Mouse (Mus musculus) frontal cortex, postnatal 10 days (tissue): ENCODE data around the gene Fau.
A peak's percentile ranks its signal among the peaks of the same experiment; 100 is the strongest.
"Not testable (repeated sequence)": the region's sequence is repeated elsewhere in the genome, so short reads cannot be mapped to it uniquely, and the experiment has no call there.

Source experiments
- DNase-seq, 2 experiments: peaks; one replicate each; pipeline ENCODE4 v3.0.0; 2022; ENCODE audit warnings: low spot score in 2 of 2, mixed read lengths in 1 of 2

Gene Fau

DNA sequence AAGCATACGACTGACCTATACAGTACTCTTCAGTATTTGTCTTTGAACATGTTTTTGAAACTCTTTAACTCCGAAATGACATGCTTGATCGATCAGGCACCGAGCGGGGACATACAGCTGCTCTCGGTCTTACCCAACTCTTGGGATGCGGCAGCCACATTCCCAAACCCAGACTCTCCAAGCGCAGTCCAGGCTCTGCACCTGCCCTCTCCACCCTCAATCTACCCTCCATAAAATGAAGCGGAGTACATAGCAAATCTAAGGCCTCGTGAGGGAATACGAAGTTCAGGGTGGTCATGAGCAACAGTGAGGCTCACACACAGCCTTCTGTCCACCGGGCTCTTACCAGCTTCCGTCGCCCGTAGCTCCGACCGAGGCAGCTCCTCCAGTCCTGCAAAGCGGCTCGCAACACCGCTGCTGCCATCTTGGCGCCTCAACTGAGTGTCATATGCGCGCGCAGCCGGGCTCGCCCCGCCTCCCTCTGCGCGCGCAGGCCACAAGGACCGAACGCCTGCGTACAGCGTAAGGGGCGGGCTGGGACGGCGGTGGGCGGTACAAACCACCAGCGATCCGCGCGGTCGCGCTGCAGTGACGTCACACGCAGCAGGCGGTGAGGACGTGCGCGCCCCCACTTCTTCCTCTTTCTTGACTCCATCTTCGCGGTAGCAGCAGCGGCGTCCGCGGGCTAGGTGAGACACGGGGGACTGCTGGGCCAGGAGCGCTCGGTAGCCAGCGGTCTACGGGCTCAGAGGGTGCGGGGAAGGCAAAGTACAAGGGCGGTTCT is at the start of gene Fau, which contains the start of gene Mrpl49:
TSS of gene Fau (plus strand) at position 532 of the 784 bp plus-strand sequence.
TSS of gene Mrpl49 (minus strand) at position 473 of the 784 bp plus-strand sequence.
- DNase-seq = peak; percentile 98 to 99

DNA sequence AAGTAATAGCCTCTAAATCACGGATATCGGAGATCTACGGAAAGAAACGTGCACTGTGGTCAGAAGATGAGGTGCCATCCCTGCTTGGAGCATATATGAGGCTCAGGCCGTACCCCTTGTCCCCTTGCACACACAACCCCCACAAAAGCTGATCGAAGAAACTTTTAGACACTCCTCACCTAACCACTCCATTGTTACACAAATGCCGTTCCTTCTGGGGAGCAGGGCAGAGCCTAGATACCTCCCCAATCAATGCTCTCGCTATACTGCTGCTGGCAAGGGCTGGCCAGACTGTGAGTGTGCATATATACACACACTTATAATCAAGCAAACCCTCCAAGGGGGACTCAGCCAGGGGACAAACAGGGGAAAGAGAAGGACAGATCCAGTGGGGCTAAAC is 48.5 kb upstream of the Fau start:
- no peak for DNase-seq

DNA sequence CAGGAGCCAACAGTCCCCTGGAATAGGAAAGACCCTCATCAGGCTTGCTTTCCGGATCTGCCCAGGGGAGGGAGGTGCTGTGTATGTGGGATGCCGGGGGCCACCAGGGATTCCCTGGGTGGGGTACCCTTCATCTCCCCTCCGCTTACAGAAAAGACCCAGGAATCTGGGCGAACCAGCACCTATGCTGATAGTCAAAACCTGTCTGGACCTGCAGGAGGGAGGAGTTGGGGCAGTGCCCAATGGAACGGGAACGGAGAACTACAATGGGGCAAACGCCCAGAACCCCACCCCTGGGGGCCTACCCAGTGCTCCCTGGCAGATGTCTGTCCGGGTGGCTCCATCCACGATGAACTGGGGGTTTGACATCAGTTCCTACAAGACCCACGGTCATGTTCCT is 44.0 kb upstream of the Fau start:
- no peak for DNase-seq

DNA sequence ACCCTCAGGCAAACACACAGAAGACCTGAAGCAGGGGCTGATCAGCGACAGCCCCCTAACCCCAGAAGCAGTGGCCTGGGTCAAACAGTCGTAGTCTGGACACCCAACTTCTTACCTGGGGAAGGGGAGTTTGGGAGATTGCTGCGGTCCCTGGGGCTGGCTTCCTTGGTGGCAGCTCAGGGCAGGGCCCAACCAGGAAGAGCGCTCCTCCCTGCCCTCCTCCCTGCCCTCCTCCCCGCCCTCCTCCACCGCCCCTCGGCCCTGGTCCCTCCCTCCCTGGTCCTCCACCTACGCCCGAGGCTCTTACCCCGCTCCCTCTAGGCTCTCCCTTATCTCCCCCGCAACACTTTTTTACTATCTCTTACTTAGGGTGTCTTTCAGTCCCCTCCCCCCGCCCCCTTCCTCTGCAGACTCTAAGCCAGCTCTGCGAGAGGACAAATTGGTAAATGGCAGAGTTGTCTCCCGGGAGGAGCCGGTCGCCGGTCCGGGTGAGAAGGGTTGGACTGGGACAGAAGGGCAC is 42.6 kb upstream of the Fau start:
- DNase-seq = no peak

DNA sequence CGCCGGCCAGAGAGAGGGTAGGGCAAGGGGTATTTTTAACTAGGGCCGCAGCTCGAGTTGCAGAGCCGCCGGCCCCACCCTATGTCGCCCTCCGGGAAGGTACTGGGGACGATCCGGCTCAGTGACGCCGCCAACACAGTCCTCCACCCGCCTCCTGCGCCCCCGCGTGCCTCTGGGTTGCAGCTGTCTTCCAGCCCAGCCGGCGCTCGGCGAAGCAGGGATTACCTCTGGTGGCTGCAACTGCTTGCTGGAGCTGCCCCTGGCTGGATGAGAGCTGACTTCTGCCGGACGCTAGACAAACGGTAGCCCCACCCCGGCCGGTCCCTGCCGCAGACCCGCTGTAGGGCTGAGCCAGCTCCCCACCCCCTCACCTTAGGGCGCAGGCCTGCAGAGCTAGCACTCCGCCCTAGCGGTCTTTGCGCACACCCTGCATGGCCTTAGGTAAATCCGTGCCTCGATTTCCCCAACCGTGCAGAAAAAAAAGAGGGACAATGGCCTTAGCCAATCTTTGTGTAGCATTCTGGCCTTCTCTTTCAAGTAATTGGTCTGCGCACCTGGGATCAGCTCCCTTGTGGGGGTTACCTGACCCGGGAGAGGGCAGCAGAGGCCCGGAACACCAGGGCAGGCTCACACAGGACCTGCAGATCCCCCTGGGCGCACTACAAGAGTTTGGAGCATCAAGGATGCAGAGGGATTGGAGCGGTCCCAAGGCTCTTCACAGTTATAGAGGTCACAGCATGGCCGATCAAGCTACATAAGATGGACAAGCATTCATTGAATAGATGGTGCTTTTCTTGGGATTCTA is 41.9 kb upstream of the Fau start, which contains the start of gene Capn1:
TSS of gene Capn1 (minus strand) at position 387 of the 805 bp plus-strand sequence.
- peak; percentile 26 to 53 for DNase-seq

DNA sequence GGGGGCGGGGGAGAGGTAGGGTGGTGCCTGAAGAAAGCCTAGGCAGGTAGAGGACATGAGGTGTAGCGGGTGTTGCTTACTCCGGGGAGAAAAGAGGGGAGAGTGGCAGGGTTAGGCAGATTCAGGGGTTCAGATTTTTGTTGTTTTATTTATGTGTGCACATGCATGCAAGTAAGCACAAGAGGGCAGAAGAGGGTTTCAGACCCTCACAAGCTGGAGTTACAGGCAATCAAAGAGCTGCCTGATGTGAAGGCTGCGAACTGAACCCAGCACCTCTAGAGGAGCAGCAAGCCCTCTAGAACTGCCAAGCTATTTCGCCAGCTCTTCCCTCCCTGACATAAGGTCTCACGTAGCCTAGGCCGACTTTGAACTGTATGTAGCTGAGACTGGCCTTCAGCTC is 41.1 kb upstream of the Fau start:
- no peak for DNase-seq

DNA sequence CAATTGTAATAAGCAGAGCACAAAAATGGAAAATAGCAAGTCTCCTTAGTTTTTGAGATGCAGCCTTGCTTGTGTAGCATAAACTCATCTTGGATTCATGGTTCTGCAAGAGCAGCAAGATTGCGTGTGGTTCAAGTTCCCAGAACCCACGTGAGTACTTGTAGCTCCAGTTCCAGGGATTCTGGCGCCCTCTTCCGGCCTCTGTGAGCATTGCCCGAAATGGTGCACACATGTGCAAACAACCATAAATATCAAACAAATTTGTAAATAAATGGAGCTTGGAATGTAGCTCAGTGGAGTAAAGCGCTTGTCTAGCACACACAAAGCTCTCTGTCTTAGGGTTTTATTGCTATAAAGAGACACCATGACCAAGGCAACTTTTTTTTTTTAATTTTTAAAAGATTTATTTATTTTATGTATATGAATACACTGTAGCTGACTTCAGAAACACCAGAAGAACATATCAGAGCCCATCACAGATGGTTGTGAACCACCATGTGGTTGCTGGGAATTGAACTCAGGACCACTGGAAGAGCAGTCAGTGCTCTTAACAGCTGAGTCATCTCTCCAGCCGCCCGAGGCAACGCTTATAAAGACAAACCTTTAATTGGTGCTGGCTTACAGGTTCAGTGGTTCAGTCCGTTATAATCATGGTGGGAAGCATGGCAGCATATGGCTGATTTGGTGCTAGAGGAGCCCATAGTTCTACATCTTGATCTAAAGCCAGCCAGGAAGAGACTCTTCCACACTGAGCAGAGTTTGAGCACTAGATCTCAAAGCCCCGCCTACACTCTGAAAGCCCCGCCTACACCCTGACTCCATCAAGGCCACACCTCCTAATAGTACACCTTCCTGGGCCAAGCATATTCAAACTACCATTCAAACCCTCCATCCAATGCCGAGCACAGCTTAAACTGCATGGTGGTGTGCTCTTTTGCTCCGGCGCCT is 39.2 kb upstream of the Fau start:
- peak; percentile 41 to 72 for DNase-seq

DNA sequence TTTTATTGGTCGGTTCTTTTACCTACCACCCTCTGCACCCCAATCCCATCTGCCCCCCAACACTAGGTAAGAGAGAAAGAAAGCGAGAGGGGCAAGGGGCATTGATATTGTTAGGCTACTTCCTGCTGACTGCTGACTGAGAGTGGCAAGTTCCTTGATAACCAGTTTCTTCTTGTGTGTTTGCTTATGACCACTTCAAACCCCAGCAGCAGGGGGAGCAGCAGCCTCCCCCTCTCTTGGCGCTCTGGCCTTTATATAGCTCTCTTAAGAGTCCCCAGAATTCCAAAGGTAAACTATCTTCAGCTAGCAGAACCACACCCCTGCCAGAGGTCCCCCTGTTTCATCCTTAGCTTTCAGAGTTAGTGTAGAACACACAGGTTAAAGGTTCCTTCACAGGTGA is 37.4 kb upstream of the Fau start:
- no peak for DNase-seq

DNA sequence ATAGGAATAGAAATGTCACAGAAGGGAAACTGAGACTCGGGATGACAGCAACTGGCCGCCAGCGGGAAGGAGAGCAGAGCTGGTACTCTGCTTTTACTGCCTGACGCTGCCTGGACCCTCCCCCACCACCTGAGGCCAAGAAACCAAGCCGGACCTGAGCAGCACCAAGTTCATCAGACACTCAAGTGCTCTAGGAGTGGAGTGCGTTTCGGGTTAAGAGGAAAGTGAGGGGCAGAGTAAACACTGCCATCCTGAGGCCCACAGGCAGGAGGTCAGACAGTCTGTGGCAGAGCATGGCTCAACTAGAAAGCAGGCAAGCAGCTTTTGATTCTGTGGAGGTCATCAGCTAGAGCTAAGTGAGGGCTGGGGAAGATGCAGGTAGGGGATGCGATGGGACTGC is 34.6 kb upstream of the Fau start:
- no peak for DNase-seq

DNA sequence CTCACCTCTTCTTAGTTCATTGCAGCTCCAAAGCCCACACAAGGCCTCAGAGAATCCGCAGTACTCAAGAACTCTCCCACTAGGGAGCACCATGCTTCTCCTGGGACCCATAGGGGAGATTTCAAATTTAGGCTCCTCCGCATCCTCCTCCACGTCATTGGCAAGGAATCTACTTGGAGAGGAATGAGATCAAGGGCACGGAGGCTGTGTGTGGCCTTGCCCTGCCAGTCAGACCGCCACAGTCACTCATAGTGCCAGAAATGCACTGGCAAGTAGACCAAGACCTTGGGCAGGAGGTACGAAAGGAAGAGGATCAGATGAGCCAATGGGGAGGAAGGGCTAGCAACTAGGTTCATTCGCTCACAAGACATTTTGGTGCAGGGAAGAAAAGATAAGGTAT is 33.7 kb upstream of the Fau start:
- no peak for DNase-seq

DNA sequence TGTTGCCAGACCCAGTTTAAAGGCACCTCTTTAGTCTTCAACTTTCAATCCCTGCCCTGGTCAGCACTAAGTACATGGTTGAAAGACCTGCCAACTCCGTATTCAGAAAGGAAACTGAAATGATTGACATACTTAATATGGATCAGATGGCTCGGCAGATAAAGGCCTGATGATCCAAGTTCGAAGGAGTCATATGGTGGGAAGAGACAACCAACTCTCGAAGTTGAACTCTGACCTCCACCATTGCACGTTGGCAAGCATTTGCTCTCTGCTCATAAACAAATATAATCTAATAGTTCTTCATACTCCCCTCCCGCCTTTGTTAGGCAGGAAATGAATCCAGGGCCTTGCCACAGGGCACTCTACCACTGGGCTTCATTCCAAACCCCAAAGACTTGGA is 28.7 kb upstream of the Fau start:
- DNase-seq = no peak

DNA sequence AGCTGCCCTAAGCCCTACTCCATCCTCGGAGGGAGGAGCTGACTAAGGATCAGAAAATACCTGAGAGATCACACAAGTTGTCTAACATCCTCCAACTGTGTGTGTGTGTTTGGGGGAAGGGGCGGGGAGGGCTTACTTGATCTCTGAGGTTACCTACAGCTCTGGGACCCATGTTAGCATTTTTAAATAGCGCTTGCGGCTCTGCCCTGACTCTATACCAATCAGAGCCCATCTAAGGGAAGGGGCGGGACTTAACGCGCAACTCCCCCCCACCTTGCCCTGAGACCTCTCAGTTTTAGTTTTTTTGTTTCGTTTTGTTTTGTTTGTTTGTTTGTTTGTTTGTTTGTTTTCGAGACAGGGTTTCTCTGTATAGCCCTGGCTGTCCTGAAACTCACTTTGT is 28.2 kb upstream of the Fau start:
- DNase-seq = no peak

DNA sequence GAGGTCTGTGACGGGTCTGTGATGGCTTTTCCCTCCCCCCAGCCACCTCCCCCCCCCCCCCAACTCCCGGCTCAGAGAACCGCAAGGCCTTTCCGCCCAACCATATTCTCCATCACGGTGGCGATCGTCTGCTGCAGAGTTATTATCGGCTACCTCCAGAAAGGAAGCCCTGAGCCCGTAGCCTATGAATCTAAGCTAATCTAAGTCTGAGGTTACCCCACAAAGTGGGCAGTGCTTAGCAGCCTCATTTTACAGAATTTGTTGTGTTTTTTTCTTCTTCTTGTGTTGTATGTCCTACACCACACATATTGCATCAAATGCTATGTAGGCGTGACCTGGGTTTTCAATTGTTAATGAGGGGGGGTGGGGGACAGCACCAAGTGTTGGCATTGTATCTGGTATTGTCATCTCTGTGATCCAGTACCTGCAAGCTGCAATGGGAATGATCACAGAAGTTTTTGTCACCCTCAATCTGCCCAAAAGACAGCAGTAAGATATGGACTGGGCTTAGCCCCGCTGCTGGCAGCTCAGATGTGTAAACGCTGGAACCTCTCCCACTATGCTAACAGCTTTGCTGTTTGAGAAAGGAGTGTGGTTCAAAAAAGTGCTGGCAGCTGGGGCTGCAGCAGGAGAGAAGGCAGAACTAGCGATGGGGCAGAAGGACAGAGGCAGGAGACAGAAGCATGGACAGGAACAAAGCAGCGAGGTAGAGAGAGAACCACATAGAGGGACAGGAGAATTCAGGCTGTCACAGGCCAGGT is 26.9 kb upstream of the Fau start:
- no peak for DNase-seq

DNA sequence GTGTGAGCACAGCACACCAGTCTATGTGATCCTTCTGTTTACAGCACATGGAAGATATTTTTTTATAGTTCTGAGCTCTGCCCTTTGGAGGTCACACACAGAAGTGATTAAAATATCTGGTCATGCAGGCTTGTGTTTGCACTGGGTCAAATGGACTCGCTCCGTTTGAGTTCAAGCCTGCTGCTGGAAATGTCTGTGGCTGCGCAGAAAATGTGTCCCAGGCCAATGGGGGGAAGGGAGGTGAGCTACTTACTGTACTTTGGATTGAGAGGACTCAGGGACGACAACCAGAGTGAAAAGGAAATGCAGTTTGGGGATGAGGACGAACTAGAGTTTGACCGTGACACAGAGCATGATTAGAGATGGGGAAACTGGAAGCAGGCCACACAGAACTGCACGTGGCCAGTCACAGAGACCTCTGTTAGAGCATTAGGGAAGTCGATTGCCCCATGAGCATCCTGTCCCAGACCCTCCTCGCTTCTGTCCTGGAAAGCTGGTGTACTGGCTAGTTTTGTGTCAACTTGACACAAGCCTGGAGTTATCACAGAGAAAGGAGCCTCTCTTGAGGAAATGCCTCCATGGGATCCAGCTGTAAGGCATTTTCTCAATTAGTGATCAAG is 21.6 kb upstream of the Fau start:
- DNase-seq = no peak

DNA sequence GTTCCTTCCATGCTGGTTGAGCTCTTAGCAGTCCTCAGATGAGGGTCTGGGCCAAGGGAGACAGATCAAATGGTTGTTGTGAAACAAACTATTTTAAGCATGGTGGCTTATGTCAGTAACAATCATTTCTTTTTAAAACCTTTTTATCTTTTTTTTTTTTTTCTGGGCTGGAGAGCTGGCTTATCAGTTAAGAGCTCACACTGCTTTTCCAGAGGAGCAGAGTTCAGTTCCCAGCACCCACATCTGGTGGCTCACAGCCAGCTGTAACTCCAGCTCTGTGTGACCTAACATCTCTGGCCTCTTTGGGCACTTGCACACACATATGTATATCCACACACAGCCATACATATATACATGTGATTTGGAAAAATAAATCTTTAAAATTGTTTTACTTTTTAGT is 19.9 kb upstream of the Fau start:
- DNase-seq = no peak

DNA sequence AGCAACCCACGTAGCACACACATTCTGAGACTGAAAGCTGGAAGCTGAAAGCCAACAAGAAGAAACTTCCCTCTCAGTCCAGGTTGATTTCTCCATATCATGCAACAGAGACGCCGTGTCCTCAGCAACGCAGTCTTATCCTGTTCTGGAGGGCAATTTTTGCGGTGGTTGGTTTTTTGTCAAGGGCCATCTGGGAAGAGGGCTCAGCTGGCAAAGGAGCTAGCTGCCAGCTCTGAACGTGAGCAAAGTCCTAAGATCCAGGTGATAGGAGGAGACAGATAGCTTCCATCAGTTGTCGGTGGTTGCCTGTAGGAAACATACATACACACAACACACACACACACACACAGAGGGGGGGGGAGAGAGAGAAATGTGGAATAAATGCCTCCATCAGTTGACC is 19.3 kb upstream of the Fau start:
- DNase-seq = no peak

DNA sequence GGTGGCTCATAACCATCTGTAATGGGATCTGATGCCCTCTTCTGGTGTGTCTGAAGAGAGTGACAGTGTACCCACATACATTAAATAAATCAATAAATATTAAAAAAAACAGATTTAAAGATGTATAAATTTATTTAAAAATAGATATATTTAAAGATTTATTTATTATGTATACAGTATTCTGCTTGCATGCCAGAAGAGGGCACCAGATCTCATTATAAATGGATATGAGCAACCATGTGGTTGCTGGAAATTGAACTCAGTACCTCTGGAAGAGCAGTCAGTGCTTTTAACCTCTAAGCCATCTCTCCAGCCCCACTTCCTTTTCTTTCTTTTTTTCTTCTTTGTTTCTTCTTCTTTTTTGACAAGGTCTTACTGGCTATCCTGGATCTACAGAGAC is 17.6 kb upstream of the Fau start:
- DNase-seq = no peak

DNA sequence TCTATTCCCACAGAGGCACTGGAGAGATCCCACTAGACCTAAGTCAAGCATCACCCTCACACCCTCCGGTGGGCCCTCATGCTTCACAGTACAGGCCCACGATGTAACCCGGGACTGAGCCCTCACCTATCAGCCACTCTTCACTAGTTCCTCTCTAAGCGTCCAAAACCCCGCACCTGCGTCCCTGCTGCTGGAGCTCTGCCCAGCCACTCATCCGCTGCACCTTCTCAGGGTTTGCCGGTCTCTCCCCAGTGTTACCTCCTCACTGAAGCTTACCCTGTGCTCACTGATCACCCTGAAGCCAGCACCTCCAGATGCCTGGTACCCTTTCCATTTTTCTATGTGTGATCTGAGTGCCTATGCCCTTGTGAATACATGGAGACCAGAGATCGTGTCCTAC is 15.4 kb upstream of the Fau start:
- DNase-seq = no peak

DNA sequence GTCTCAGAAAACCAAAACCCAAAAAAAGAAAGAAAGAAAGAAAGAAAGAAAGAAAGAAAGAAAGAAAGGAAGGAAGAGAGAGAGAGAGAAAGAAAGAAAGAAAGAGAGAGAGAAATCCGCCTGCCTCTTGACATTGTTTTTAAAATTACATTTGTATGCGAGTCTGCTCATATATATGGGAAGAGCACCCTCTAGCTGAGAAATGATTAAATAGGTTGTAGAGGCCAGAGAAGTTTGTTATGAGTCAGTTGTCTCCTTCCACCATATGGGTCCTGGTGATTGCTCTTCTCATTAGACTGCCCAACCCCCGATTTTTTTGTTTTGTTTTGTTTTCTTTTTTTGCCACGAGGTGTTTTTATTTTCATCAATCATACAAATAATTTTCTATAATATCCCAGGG is 13.5 kb upstream of the Fau start:
- not testable (repeated sequence) for DNase-seq
